Mouse (Mus musculus): ENCODE measurements around the gene Tgm7.
"Not testable (repeated sequence)": the region's sequence is repeated elsewhere in the genome, so short reads cannot be mapped to it uniquely, and the experiment has no call there.

The Tgm7 gene

GRCm38 (mm10) chr2:121109695-121110094 is at the start of gene Tgm7:
TSS of gene Tgm7 (minus strand) at chr2:121109795.
- DNase-seq (ENCODE audit: low read depth): no peak

- DNase-seq (ENCODE audit: low read depth): no peak
These were observed 43.5 kb upstream of the Tgm7 start for GRCm38 (mm10) chr2:121153100-121153499.

GRCm38 (mm10) chr2:121149679-121150078 is 40.1 kb upstream of the Tgm7 start:
- no peak for DNase-seq (ENCODE audit: low read depth)

- DNase-seq (ENCODE audit: low read depth): no peak
These were observed 32.8 kb upstream of the Tgm7 start for GRCm38 (mm10) chr2:121142415-121142814.

- no peak for DNase-seq (ENCODE audit: low read depth)
These were observed 31.8 kb upstream of the Tgm7 start for GRCm38 (mm10) chr2:121141216-121142035.

GRCm38 (mm10) chr2:121140018-121140882 is 30.7 kb upstream of the Tgm7 start, which contains the start of the genes Adal and Lcmt2:
TSS of gene Adal (plus strand) at chr2:121140428.
TSS of gene Lcmt2 (minus strand) at chr2:121140653.
- peak; percentile 77 for DNase-seq (ENCODE audit: low read depth)

GRCm38 (mm10) chr2:121139266-121140017 is 29.8 kb upstream of the Tgm7 start:
- no peak for DNase-seq (ENCODE audit: low read depth)

- no peak for DNase-seq (ENCODE audit: low read depth)
These were observed 27.8 kb upstream of the Tgm7 start for GRCm38 (mm10) chr2:121137371-121137770.

GRCm38 (mm10) chr2:121132822-121133221 is 23.2 kb upstream of the Tgm7 start:
- DNase-seq (ENCODE audit: low read depth): no peak

- no peak for DNase-seq (ENCODE audit: low read depth)
These were observed 19.4 kb upstream of the Tgm7 start for GRCm38 (mm10) chr2:121128865-121129620.

- DNase-seq (ENCODE audit: low read depth): no peak
These were observed 17.9 kb upstream of the Tgm7 start for GRCm38 (mm10) chr2:121127536-121127935.

- DNase-seq (ENCODE audit: low read depth): not testable (repeated sequence)
These were observed 16.7 kb upstream of the Tgm7 start for GRCm38 (mm10) chr2:121126302-121126701.

GRCm38 (mm10) chr2:121119260-121119659 is 9.7 kb upstream of the Tgm7 start:
- no peak for DNase-seq (ENCODE audit: low read depth)

GRCm38 (mm10) chr2:121115418-121115817 is 5.8 kb upstream of the Tgm7 start:
- no peak for DNase-seq (ENCODE audit: low read depth)

GRCm38 (mm10) chr2:121105940-121106339 is 3.7 kb downstream of the Tgm7 start:
- no peak for DNase-seq (ENCODE audit: low read depth)

- peak; percentile 39 for DNase-seq (ENCODE audit: low read depth)
These were observed 7.5 kb downstream of the Tgm7 start for GRCm38 (mm10) chr2:121102051-121102450.

- no peak for DNase-seq (ENCODE audit: low read depth)
These were observed 19.8 kb downstream of the Tgm7 start for GRCm38 (mm10) chr2:121089751-121090150.

GRCm38 (mm10) chr2:121088507-121088906 is 21.1 kb downstream of the Tgm7 start:
- no peak for DNase-seq (ENCODE audit: low read depth)

- no peak for DNase-seq (ENCODE audit: low read depth)
These were observed 24.0 kb downstream of the Tgm7 start, which contains the start of gene Tgm5 for GRCm38 (mm10) chr2:121085480-121086185. TSS of gene Tgm5 (minus strand) at chr2:121085841.

GRCm38 (mm10) chr2:121082626-121083025 is 27.0 kb downstream of the Tgm7 start:
- DNase-seq (ENCODE audit: low read depth): no peak

GRCm38 (mm10) chr2:121074747-121075146 is 34.8 kb downstream of the Tgm7 start:
- no peak for DNase-seq (ENCODE audit: low read depth)

Data from fibroblast of lung, adult 2 months (primary cell).